Mouse (Mus musculus): ENCODE results near the gene Med27.

- TF ChIP-seq POLR2A (IDR thresholded peaks at IDR 0.05; ENCODE audit: low read depth, low read length) (no peak), CTCF (IDR thresholded peaks at IDR 0.05; ENCODE audit: extremely low read depth, insufficient read length, insufficient replicate concordance, low read depth, low read length) (no peak)
Observed at GRCm38 (mm10) chr2:29391086-29391485, 44.5 kb downstream of the Med27 start.
